Mouse (Mus musculus) midbrain, embryonic 13.5 days (tissue): Measurements from ENCODE around the gene Cant1. TPM values are rescaled to one million over a fixed set of nuclear protein-coding genes. Genes with fewer than 3 reads are reported as not detected.

Source experiments
- ATAC-seq: fragments of 200-750 bp; cut with Nextera tagmentation; 2 replicates; pipeline ENCODE4 v1.8.0; 2017; ENCODE audit warnings: mild to moderate bottlenecking, moderate TSS enrichment, moderate library complexity
- H3K27ac ChIP-seq: fragments of 300-500 bp; sonication (generic); 2 replicates; pipeline ENCODE4 v1.5.1; 2015; ENCODE audit warnings: inconsistent platforms, mild to moderate bottlenecking, moderate library complexity
- H3K27me3 ChIP-seq: fragments of 300-500 bp; sonication (generic); 2 replicates; pipeline ENCODE4 v1.6.1; 2015; ENCODE audit warnings: mild to moderate bottlenecking, inconsistent platforms
- H3K36me3 ChIP-seq: fragments of 300-500 bp; sonication (generic); 2 replicates; pipeline ENCODE4 v1.6.1; 2015; ENCODE audit warnings: mild to moderate bottlenecking, inconsistent platforms
- H3K4me1 ChIP-seq: fragments of 300-500 bp; sonication (generic); replicated peaks from 2 replicates; pipeline ENCODE4 v1.6.1; 2015; ENCODE audit warnings: inconsistent platforms
- H3K4me2 ChIP-seq: fragments of 300-500 bp; sonication (generic); replicated peaks from 2 replicates; pipeline ENCODE4 v1.6.1; 2015; ENCODE audit warnings: moderate library complexity, mild to moderate bottlenecking, inconsistent platforms
- H3K4me3 ChIP-seq: fragments of 300-500 bp; sonication (generic); replicated peaks from 2 replicates; pipeline ENCODE4 v1.5.1; 2015; ENCODE audit warnings: mild to moderate bottlenecking, inconsistent platforms
- H3K9ac ChIP-seq: fragments of 300-500 bp; sonication (generic); replicated peaks from 2 replicates; pipeline ENCODE4 v1.6.1; 2015; ENCODE audit warnings: mild to moderate bottlenecking, inconsistent platforms
- H3K9me3 ChIP-seq: fragments of 300-500 bp; sonication (generic); 2 replicates; pipeline ENCODE4 v1.6.1; 2016; ENCODE audit warnings: mild to moderate bottlenecking, inconsistent platforms
- WGBS: fragments of 180-500 bp; shearing (Covaris S2); methylation state at CpG from one replicate; pipeline ENCODE4 v1.1.7; 2015; 5-methylcytosine and 5-hydroxymethylcytosine counted together
- polyA plus RNA-seq: library from polyadenylated mRNA; unstranded; fragments of >200 nt; fragmentation: Nextera tagmentation; extraction: Ambion mirVana; gene quantifications from 2 replicates; pipeline ENCODE4 v1.2.1, GENCODE M21; 2015

The Cant1 gene
- polyA plus RNA-seq, 1 experiment from 2014 or later, result 26.0 TPM

- H3K4me2 ChIP-seq, result peak overlapping the region; percentile 30
- peaks cover 19% of the 10 kb centered on the region for H3K27me3 ChIP-seq
- peaks cover 29% of the 10 kb centered on the region for H3K4me1 ChIP-seq
- WGBS, result 60% methylated on average over 8 of the region's 8 CpGs
- H3K9ac ChIP-seq, result peak overlapping the region; percentile 39; the same call in 1 of the 2 replicates
- H3K36me3 ChIP-seq, result no peaks in the 10 kb centered on the region
- no peak for ATAC-seq
- no peak overlapping the region for H3K27ac ChIP-seq
- H3K4me3 ChIP-seq, result peak overlapping the region; percentile 20
- H3K9me3 ChIP-seq, result no peaks in the 10 kb centered on the region
These were observed 10.2 kb upstream of the Cant1 start for GRCm38 (mm10) chr11:118428944-118429709.

- H3K9me3 ChIP-seq, result no peaks in the 10 kb centered on the region
- no peaks in the 10 kb centered on the region for H3K36me3 ChIP-seq
- H3K4me3 ChIP-seq, result peak overlapping the region; percentile 20
- H3K9ac ChIP-seq, result peak overlapping the region; percentile 39; the same call in 1 of the 2 replicates
- H3K27ac ChIP-seq, result no peak overlapping the region
- peaks cover 19% of the 10 kb centered on the region for H3K27me3 ChIP-seq
- peaks cover 28% of the 10 kb centered on the region for H3K4me1 ChIP-seq
- H3K4me2 ChIP-seq, result peak overlapping the region; percentile 30
- ATAC-seq, result no peak
- WGBS, result 5% methylated on average over 11 of the region's 11 CpGs
These were observed 9.6 kb upstream of the Cant1 start for GRCm38 (mm10) chr11:118428460-118428868.

- Histone ChIP-seq H3K4me2 (peak within 1 kb of the TSS; percentile 30), H3K27ac (no peak within 1 kb of the TSS), H3K27me3 (peaks cover 19% of the 10 kb centered on the region), H3K9me3 (no peaks in the 10 kb centered on the region), H3K4me3 (peak within 1 kb of the TSS; percentile 20), H3K4me1 (peaks cover 27% of the 10 kb centered on the region), H3K36me3 (no peaks in the 10 kb centered on the region), H3K9ac (peak within 1 kb of the TSS; percentile 39; the same call in 1 of the 2 replicates)
- ATAC-seq, result no peak
- WGBS, result 2% methylated on average over 8 of the region's 8 CpGs
These were observed 9.1 kb upstream of the Cant1 start, which contains the start of gene C1qtnf1 for GRCm38 (mm10) chr11:118427986-118428385. TSS of gene C1qtnf1 (plus strand) at chr11:118428203.

- Histone ChIP-seq H3K4me3 (no peak overlapping the region), H3K9me3 (no peaks in the 10 kb centered on the region), H3K4me1 (peaks cover 27% of the 10 kb centered on the region), H3K4me2 (peak overlapping the region; percentile 30; the same call in 1 of the 2 replicates), H3K27me3 (peaks cover 19% of the 10 kb centered on the region), H3K36me3 (no peaks in the 10 kb centered on the region), H3K27ac (no peak overlapping the region), H3K9ac (no peak overlapping the region)
- ATAC-seq, result no peak
- WGBS, result 51% methylated on average over 3 of the region's 3 CpGs
These were observed 8.4 kb upstream of the Cant1 start for GRCm38 (mm10) chr11:118427266-118427779.

GRCm38 (mm10) chr11:118426765-118427164 is 7.9 kb upstream of the Cant1 start:
- peaks cover 27% of the 10 kb centered on the region for H3K4me1 ChIP-seq
- WGBS, result 72% methylated on average over 5 of the region's 5 CpGs
- H3K4me2 ChIP-seq, result no peak overlapping the region
- no peak for ATAC-seq
- no peak overlapping the region for H3K4me3 ChIP-seq
- no peaks in the 10 kb centered on the region for H3K36me3 ChIP-seq
- H3K9ac ChIP-seq, result no peak overlapping the region
- peaks cover 19% of the 10 kb centered on the region for H3K27me3 ChIP-seq
- H3K9me3 ChIP-seq, result no peaks in the 10 kb centered on the region
- no peak overlapping the region for H3K27ac ChIP-seq

- WGBS, result 70% methylated on average over 13 of the region's 13 CpGs
- ATAC-seq, result no peak
- no peak overlapping the region for H3K27ac ChIP-seq
These were observed 5.9 kb upstream of the Cant1 start for GRCm38 (mm10) chr11:118424621-118425335.

GRCm38 (mm10) chr11:118423266-118423971 is 4.5 kb upstream of the Cant1 start:
- Histone ChIP-seq H3K4me1 (peaks cover 29% of the 10 kb centered on the region), H3K9me3 (no peaks in the 10 kb centered on the region), H3K36me3 (no peaks in the 10 kb centered on the region), H3K27ac (no peak overlapping the region), H3K4me3 (no peak overlapping the region), H3K27me3 (0 out of 2 replicates have a peak, but pooled peaks cover 10% of the 10 kb centered on the region), H3K9ac (peak overlapping the region; percentile 42; the same call in 1 of the 2 replicates), H3K4me2 (peak overlapping the region; percentile 39)
- WGBS, result 7% methylated on average over 18 of the region's 18 CpGs
- no peak for ATAC-seq

More at GRCm38 (mm10) chr11:118424621-118425335, 5.9 kb upstream of the Cant1 start:
- H3K36me3 ChIP-seq, result no peaks in the 10 kb centered on the region
- no peak overlapping the region for H3K4me3 ChIP-seq
- H3K4me1 ChIP-seq, result peaks cover 28% of the 10 kb centered on the region
- H3K9ac ChIP-seq, result no peak overlapping the region
- H3K9me3 ChIP-seq, result no peaks in the 10 kb centered on the region
- H3K27me3 ChIP-seq, result peaks cover 19% of the 10 kb centered on the region
- H3K4me2 ChIP-seq, result no peak overlapping the region

GRCm38 (mm10) chr11:118420261-118420660 is 1.4 kb upstream of the Cant1 start:
- Histone ChIP-seq H3K4me2 (no peak overlapping the region), H3K9me3 (no peaks in the 10 kb centered on the region), H3K27ac (no peak overlapping the region), H3K4me1 (peaks cover 48% of the 10 kb centered on the region), H3K27me3 (no peaks in the 10 kb centered on the region), H3K4me3 (no peak overlapping the region), H3K36me3 (peaks cover 10% of the 10 kb centered on the region), H3K9ac (no peak overlapping the region)
- WGBS, result 79% methylated on average over 7 of the region's 7 CpGs
- no peak for ATAC-seq

GRCm38 (mm10) chr11:118418442-118418833 is 448 bp downstream of the Cant1 start:
- Histone ChIP-seq H3K9ac (peak overlapping the region; percentile 91), H3K4me3 (peak overlapping the region; percentile 72), H3K9me3 (no peaks in the 10 kb centered on the region), H3K4me2 (peak overlapping the region; percentile 89), H3K36me3 (peaks cover 20% of the 10 kb centered on the region), H3K27me3 (no peaks in the 10 kb centered on the region), H3K4me1 (peaks cover 39% of the 10 kb centered on the region), H3K27ac (peak overlapping the region; percentile 62)
- ATAC-seq, result peak; percentile 57
- WGBS, result 6% methylated on average over 12 of the region's 12 CpGs

- WGBS, result 94% methylated on average over 9 of the region's 9 CpGs
- Histone ChIP-seq H3K4me3 (peak overlapping the region; percentile 72), H3K9me3 (no peaks in the 10 kb centered on the region), H3K4me1 (peaks cover 37% of the 10 kb centered on the region), H3K4me2 (peak overlapping the region; percentile 89), H3K27me3 (no peaks in the 10 kb centered on the region), H3K36me3 (peaks cover 20% of the 10 kb centered on the region), H3K9ac (peak overlapping the region; percentile 91; the same call in 1 of the 2 replicates), H3K27ac (no peak overlapping the region)
- no peak for ATAC-seq
These were observed 1.4 kb downstream of the Cant1 start for GRCm38 (mm10) chr11:118417496-118417895.

- Histone ChIP-seq H3K9ac (no peak overlapping the region; the same call in 1 of the 2 replicates), H3K27ac (no peak overlapping the region), H3K36me3 (peaks cover 30% of the 10 kb centered on the region), H3K4me3 (no peak overlapping the region), H3K4me2 (no peak overlapping the region), H3K9me3 (no peaks in the 10 kb centered on the region), H3K27me3 (no peaks in the 10 kb centered on the region), H3K4me1 (peaks cover 37% of the 10 kb centered on the region)
- 91% methylated on average over 7 of the region's 7 CpGs for WGBS
- ATAC-seq, result no peak
These were observed 2.8 kb downstream of the Cant1 start for GRCm38 (mm10) chr11:118416046-118416445.
